Mouse (Mus musculus): ENCODE data around the gene Gstt4.

GRCm38 (mm10) chr10:75854791-75855190 lies 32.4 kb upstream of the Gstt4 start:
- TF ChIP-seq GATA1 (IDR thresholded peaks at IDR 0.05; ENCODE audit: borderline replicate concordance, low read length) (no peak), FLI1 (IDR thresholded peaks at IDR 0.05; ENCODE audit: low read length) (no peak)
